Mouse (Mus musculus): ENCODE results near the gene Cacna1a. TPM values are rescaled to one million over a fixed set of nuclear protein-coding genes. Genes with fewer than 3 reads are reported as not detected.

Gene Cacna1a
- 0.43 and 0.81 TPM in 2 replicates for polyA plus RNA-seq (2012; rRNA removed)

GRCm38 (mm10) chr8:84388275-84388674 lies at the start of gene Cacna1a:
TSS of gene Cacna1a (plus strand) at chr8:84388440.

GRCm38 (mm10) chr8:84662581-84663065 lies 274.4 kb downstream of the Cacna1a start, which contains the start of gene Ier2:
TSS of gene Ier2 (minus strand) at chr8:84662852.

GRCm38 (mm10) chr8:84686191-84687002 lies 298.2 kb downstream of the Cacna1a start, which contains the start of gene Trmt1:
TSS of gene Trmt1 (plus strand) at chr8:84686307.

GRCm38 (mm10) chr8:84687705-84688100 lies 299.5 kb downstream of the Cacna1a start, which contains the start of gene Nacc1:
TSS of gene Nacc1 (minus strand) at chr8:84687862.

Other genes starting within 250 kb of the Cacna1a start
- 3.1 and 3.2 TPM in 2 replicates for gene Cc2d1a, start 240.5 kb upstream of the Cacna1a start, polyA plus RNA-seq (2012; rRNA removed)
- 0.08 and 0.15 TPM in 2 replicates for gene 4930432K21Rik, start 240.4 kb upstream of the Cacna1a start, polyA plus RNA-seq (2012; rRNA removed)
- gene Nanos3, start 203.2 kb upstream of the Cacna1a start, polyA plus RNA-seq (2012; rRNA removed), result 0.14 and 0.15 TPM in 2 replicates
- gene Zswim4, start 151.4 kb upstream of the Cacna1a start, polyA plus RNA-seq (2012; rRNA removed), result 1.6 and 1.7 TPM in 2 replicates
- gene D8Ertd738e, start 138.7 kb upstream of the Cacna1a start, polyA plus RNA-seq (2012; rRNA removed), result 139 and 148 TPM in 2 replicates
- gene Mri1, start 131.1 kb upstream of the Cacna1a start, polyA plus RNA-seq (2012; rRNA removed), result 13.6 and 16.0 TPM in 2 replicates
- gene Ccdc130, start 118.1 kb upstream of the Cacna1a start, polyA plus RNA-seq (2012; rRNA removed), result 6.2 and 7.1 TPM in 2 replicates

All from liver, embryonic 14 days (tissue).